Mouse (Mus musculus): ENCODE measurements around the gene Stxbp5l.
"Not testable (repeated sequence)": the region's sequence is repeated elsewhere in the genome, so short reads cannot be mapped to it uniquely, and the experiment has no call there.

Gene Stxbp5l

DNA sequence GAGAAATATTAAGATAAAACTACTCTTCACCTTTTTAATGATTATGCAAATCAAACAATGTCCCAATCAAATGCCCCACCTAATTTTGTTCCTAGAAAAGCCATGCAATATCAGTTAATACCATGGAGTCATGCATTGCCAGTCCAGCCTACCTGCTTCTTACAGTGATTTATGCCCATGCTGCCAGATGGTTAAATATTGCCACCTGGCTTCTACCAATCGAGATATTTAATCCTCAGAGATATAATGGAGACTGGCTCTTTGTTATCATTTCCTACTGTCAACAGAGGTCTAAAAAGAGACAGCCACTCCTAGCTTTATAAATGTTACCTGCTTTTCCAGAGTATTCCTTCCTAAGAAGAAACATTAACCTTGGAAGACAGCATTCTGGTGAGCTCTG lies 104.6 kb downstream of the Stxbp5l start:
- DNase-seq (ENCODE audit: low spot score in 2 of 2): no peak

GRCm38 (mm10) chr16:37273681-37274080 lies 111.1 kb downstream of the Stxbp5l start:
- no peak for DNase-seq (ENCODE audit: low spot score in 2 of 2)

DNA sequence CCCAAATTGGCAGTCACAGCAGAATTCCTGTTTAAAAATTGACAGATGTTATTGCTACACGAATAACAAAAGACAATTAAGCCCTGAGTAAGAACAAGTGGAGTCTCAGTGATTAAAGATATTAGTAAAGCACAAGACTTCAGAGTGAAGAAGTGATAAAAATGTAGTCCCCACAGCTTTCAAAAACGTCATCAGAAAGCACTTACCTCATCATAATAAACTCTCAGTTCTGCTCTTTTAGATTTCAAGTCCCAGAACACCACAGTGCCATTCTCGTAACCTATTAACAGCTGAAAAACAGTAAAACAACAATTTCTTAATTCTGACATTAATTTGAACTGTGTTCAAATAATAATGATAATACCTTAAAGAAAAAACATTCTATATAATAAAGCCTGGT lies 123.1 kb downstream of the Stxbp5l start:
- DNase-seq (ENCODE audit: low spot score in 2 of 2): no peak

DNA sequence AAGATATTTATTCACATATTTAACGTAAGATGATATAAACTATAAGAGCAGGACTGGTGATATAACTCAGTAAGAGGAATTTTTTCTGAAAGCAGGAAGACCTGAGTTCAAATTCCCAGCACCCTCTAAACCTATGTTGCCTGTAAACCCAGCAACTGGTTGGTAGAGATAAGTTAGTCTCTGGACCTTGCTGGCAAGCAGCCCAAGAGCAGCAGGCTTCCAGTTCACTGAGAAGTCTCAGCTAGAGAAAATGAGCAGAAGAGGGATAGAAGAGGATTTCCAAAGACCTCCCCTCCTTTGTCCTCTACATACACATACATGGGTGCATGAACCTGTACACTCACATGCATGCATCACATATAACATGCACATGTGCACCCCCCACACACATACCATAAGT lies 165.6 kb downstream of the Stxbp5l start:
- no peak for DNase-seq (ENCODE audit: low spot score in 2 of 2)

DNA sequence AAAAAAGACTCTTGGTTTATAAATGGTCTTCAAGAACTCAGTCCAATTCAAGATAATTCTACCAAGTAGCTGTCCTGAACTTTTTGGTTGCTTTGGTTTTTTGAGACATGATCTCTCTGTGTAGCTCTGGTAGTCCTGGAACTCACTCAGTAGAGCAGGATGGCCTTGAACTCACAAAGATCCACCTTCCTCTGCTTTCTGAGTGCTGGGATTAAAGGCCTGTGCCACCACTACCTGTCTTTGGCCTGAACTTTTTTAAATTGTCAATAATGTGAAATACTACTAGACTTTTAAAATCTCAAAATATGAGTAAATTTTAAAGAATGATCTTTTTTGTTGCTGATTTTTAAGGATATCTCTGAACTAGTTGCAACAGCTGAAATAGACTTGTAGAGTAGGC lies 176.0 kb downstream of the Stxbp5l start:
- no peak for DNase-seq (ENCODE audit: low spot score in 2 of 2)

DNA sequence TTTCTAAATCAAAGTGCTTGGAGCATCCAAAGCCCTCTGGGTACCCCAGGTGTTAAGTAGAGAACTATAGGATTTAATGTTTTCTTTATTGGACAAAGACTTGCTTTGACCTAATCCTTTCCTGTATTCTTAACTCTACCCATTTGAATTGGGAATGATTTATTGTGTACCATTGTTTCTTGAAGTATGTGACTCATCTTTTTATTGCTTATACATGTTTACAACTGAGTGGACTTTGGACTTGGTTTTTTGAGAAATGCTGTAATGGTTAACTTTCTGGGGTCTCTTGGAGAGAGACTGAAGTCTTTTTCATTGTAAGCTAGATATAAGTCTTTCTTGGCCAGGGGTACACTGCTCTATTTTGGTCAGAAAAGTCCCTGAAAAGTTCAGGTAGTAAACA lies 190.6 kb downstream of the Stxbp5l start:
- no peak for DNase-seq (ENCODE audit: low spot score in 2 of 2)

GRCm38 (mm10) chr16:37125190-37125589 lies 259.6 kb downstream of the Stxbp5l start:
- DNase-seq (ENCODE audit: low spot score in 2 of 2): not testable (repeated sequence)

- DNase-seq (ENCODE audit: low spot score in 2 of 2): no peak
Measured at GRCm38 (mm10) chr16:37109285-37109684, 275.5 kb downstream of the Stxbp5l start.

DNA sequence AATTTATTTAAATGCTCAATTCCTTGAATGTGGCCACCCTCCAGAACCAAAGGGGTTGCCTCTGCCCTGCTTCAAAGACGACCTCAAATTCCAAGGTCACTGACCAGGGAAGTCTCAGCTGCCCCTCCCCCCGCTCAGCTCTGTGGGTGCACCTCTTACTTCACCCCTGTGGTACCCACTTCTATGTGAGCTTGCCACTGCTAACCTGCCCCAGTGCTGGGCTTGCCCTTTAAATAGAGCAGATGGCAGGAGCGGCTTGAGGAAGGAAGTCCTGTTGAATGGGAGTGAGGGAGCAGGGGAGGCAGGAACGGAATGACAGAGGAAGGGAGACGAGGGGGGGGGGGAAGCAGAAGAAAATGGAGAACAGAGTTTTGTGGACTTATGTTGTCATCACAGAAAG lies 276.0 kb downstream of the Stxbp5l start:
- DNase-seq (ENCODE audit: low spot score in 2 of 2): no peak

GRCm38 (mm10) chr16:37094169-37094833 lies 290.5 kb downstream of the Stxbp5l start:
- no peak for DNase-seq (ENCODE audit: low spot score in 2 of 2)

DNA sequence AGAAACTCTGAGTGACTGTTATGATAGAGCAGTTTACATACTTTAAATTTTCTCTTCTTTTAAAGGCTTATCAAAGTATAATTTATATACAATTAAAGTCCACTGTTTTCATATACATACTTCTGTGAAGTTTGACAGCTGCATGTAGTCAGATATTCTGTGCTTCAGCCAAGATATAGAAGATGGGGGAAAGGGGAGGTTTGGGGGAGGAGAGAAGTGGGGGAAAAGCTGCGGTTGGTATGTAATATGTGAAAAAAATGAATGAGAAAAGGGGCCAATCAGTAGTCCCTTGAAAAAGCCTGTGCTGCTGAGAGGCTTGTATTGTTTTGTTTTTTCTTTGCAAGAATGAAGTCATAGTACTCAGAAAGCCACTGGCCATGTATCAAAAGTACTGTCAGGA lies 295.1 kb downstream of the Stxbp5l start:
- no peak for DNase-seq (ENCODE audit: low spot score in 2 of 2)

GRCm38 (mm10) chr16:37072354-37072753 lies 312.4 kb downstream of the Stxbp5l start:
- no peak for DNase-seq (ENCODE audit: low spot score in 2 of 2)
